Mouse (Mus musculus) spleen, adult 2 months (tissue): ENCODE measurements at regions not wholly inside any gene's neighbourhood (a gene's known extent, or its start where the extent isn't known, plus 50 kb on each side); places are given as distances from the start of the nearest gene placed in this dataset.

Source experiments
- CTCF ChIP-seq: fragments of 200-500 bp; IDR thresholded peaks from 2 replicates; pipeline ENCODE4 v1.5.1; 2011; ENCODE audit warnings: mild to moderate bottlenecking, inconsistent platforms; ENCODE audit not compliant: insufficient read depth, insufficient read length, insufficient replicate concordance; ENCODE audit errors: extremely low read depth
- POLR2A ChIP-seq: fragments of 200-500 bp; IDR thresholded peaks from 2 replicates; pipeline ENCODE4 v1.6.1; 2011; ENCODE audit warnings: low read depth, low read length, inconsistent platforms

- TF ChIP-seq POLR2A (no peak), CTCF (no peak)
These were observed 184.7 kb downstream of the Lmo4 start for GRCm38 (mm10) chr3:144020189-144020940.
